Mouse (Mus musculus) c-Kit-positive CD71-positive TER-119-negative erythroid progenitor cells, embryonic 14.5 days (primary cell): Measurements from ENCODE around the gene Gm20906.
"Not testable (repeated sequence)": the region's sequence is repeated elsewhere in the genome, so short reads cannot be mapped to it uniquely, and the experiment has no call there.

Experiments
- DNase-seq: peaks from one replicate; pipeline ENCODE4 v3.0.0-alpha.2; 2013; ENCODE audit warnings: low read depth

Gm20906 gene

GRCm38 (mm10) chrY:87550666-87551065 lies at the start of gene Gm20906:
TSS of gene Gm20906 (plus strand) at chrY:87550966.
- DNase-seq: not testable (repeated sequence)
